Mouse (Mus musculus): ENCODE measurements around the gene Asic4. TPM values are rescaled to one million over a fixed set of nuclear protein-coding genes. Genes with fewer than 3 reads are reported as not detected.

Asic4 gene
- polyA plus RNA-seq, 1 experiment, result 0.05 TPM

GRCm38 (mm10) chr1:75456746-75457564 is 6.7 kb downstream of the Asic4 start:
- no peak overlapping the region for H3K4me3 ChIP-seq (ENCODE audit: insufficient read depth, poor library complexity, severe bottlenecking)

GRCm38 (mm10) chr1:75457710-75458024 is 7.4 kb downstream of the Asic4 start:
- Histone ChIP-seq H3K36me3 (ENCODE audit: control insufficient read depth, insufficient read depth) (no peaks in the 10 kb centered on the region), H3K4me3 (ENCODE audit: insufficient read depth, poor library complexity, severe bottlenecking) (no peak overlapping the region), H3ac (ENCODE audit: control insufficient read depth, insufficient read length, low read depth) (no peak overlapping the region), H3K27me3 (ENCODE audit: control insufficient read depth, insufficient read depth, insufficient read length) (no peaks in the 10 kb centered on the region), H3K79me2 (ENCODE audit: control insufficient read depth, insufficient read depth) (no peaks in the 10 kb centered on the region), H3K79me3 (ENCODE audit: low read depth) (no peaks in the 10 kb centered on the region)
- TF ChIP-seq USF1 (IDR thresholded peaks at IDR 0.05; ENCODE audit: low read depth), result no peak
- TF ChIP-seq CTCF (IDR thresholded peaks at IDR 0.05; ENCODE audit: control insufficient read depth, insufficient read depth, insufficient read length), result no peak
- no peak for TF ChIP-seq CEBPB (IDR thresholded peaks at IDR 0.05; ENCODE audit: low read depth)
- no peak for TF ChIP-seq FOSL1 (IDR thresholded peaks at IDR 0.05; ENCODE audit: insufficient read depth, low read length, poor library complexity, severe bottlenecking)
- TF ChIP-seq MYOG (IDR thresholded peaks at IDR 0.05; ENCODE audit: control insufficient read depth, extremely low read depth, insufficient read length), result no peak
- TF ChIP-seq MYOD1 (IDR thresholded peaks at IDR 0.05; ENCODE audit: control insufficient read depth, insufficient read length, low read depth), result no peak
- TF ChIP-seq MAX (IDR thresholded peaks at IDR 0.05), result no peak

More at GRCm38 (mm10) chr1:75456746-75457564, 6.7 kb downstream of the Asic4 start:
- TF ChIP-seq FOSL1 (IDR thresholded peaks at IDR 0.05; ENCODE audit: insufficient read depth, low read length, poor library complexity, severe bottlenecking), result no peak
- TF ChIP-seq CEBPB (IDR thresholded peaks at IDR 0.05; ENCODE audit: low read depth), result no peak
- TF ChIP-seq USF1 (IDR thresholded peaks at IDR 0.05; ENCODE audit: low read depth), result no peak
- no peak for TF ChIP-seq CTCF (IDR thresholded peaks at IDR 0.05; ENCODE audit: control insufficient read depth, insufficient read depth, insufficient read length)
- no peak for TF ChIP-seq MAX (IDR thresholded peaks at IDR 0.05)
- no peak for TF ChIP-seq MYOG (IDR thresholded peaks at IDR 0.05; ENCODE audit: control insufficient read depth, extremely low read depth, insufficient read length)
- no peak for TF ChIP-seq MYOD1 (IDR thresholded peaks at IDR 0.05; ENCODE audit: control insufficient read depth, insufficient read length, low read depth)
- Histone ChIP-seq H3K36me3 (ENCODE audit: control insufficient read depth, insufficient read depth) (no peaks in the 10 kb centered on the region), H3K79me2 (ENCODE audit: control insufficient read depth, insufficient read depth) (no peaks in the 10 kb centered on the region), H3ac (ENCODE audit: control insufficient read depth, insufficient read length, low read depth) (no peak overlapping the region), H3K27me3 (ENCODE audit: control insufficient read depth, insufficient read depth, insufficient read length) (peaks cover 5% of the 10 kb centered on the region), H3K79me3 (ENCODE audit: low read depth) (no peaks in the 10 kb centered on the region)

GRCm38 (mm10) chr1:75458025-75458788 is 8.0 kb downstream of the Asic4 start:
- Histone ChIP-seq H3K4me3 (ENCODE audit: insufficient read depth, poor library complexity, severe bottlenecking) (no peak overlapping the region), H3ac (ENCODE audit: control insufficient read depth, insufficient read length, low read depth) (peak overlapping the region; percentile 12), H3K79me2 (ENCODE audit: control insufficient read depth, insufficient read depth) (no peaks in the 10 kb centered on the region), H3K27me3 (ENCODE audit: control insufficient read depth, insufficient read depth, insufficient read length) (no peaks in the 10 kb centered on the region), H3K36me3 (ENCODE audit: control insufficient read depth, insufficient read depth) (no peaks in the 10 kb centered on the region), H3K79me3 (ENCODE audit: low read depth) (no peaks in the 10 kb centered on the region)
- TF ChIP-seq MYOD1 (IDR thresholded peaks at IDR 0.05; ENCODE audit: control insufficient read depth, insufficient read length, low read depth) (no peak), USF1 (IDR thresholded peaks at IDR 0.05; ENCODE audit: low read depth) (peak; percentile 20), CEBPB (IDR thresholded peaks at IDR 0.05; ENCODE audit: low read depth) (no peak), FOSL1 (IDR thresholded peaks at IDR 0.05; ENCODE audit: insufficient read depth, low read length, poor library complexity, severe bottlenecking) (no peak), MYOG (IDR thresholded peaks at IDR 0.05; ENCODE audit: control insufficient read depth, extremely low read depth, insufficient read length) (no peak), MAX (IDR thresholded peaks at IDR 0.05) (no peak)

GRCm38 (mm10) chr1:75458789-75459684 is 8.8 kb downstream of the Asic4 start:
- TF ChIP-seq CEBPB (IDR thresholded peaks at IDR 0.05; ENCODE audit: low read depth) (no peak), CTCF (IDR thresholded peaks at IDR 0.05; ENCODE audit: control insufficient read depth, insufficient read depth, insufficient read length) (no peak), MYOD1 (IDR thresholded peaks at IDR 0.05; ENCODE audit: control insufficient read depth, insufficient read length, low read depth) (no peak), MYOG (IDR thresholded peaks at IDR 0.05; ENCODE audit: control insufficient read depth, extremely low read depth, insufficient read length) (no peak), USF1 (IDR thresholded peaks at IDR 0.05; ENCODE audit: low read depth) (no peak), FOSL1 (IDR thresholded peaks at IDR 0.05; ENCODE audit: insufficient read depth, low read length, poor library complexity, severe bottlenecking) (no peak), MAX (IDR thresholded peaks at IDR 0.05) (no peak)
- H3K4me3 ChIP-seq (ENCODE audit: insufficient read depth, poor library complexity, severe bottlenecking), result no peak overlapping the region
- no peaks in the 10 kb centered on the region for H3K36me3 ChIP-seq (ENCODE audit: control insufficient read depth, insufficient read depth)
- H3K27me3 ChIP-seq (ENCODE audit: control insufficient read depth, insufficient read depth, insufficient read length), result no peaks in the 10 kb centered on the region
- no peaks in the 10 kb centered on the region for H3K79me2 ChIP-seq (ENCODE audit: control insufficient read depth, insufficient read depth)
- no peaks in the 10 kb centered on the region for H3K79me3 ChIP-seq (ENCODE audit: low read depth)
- peak overlapping the region; percentile 12 for H3ac ChIP-seq (ENCODE audit: control insufficient read depth, insufficient read length, low read depth)

GRCm38 (mm10) chr1:75460297-75460696 is 10.1 kb downstream of the Asic4 start:
- no peaks in the 10 kb centered on the region for H3K79me3 ChIP-seq (ENCODE audit: low read depth)
- TF ChIP-seq MAX (IDR thresholded peaks at IDR 0.05) (no peak), CTCF (IDR thresholded peaks at IDR 0.05; ENCODE audit: control insufficient read depth, insufficient read depth, insufficient read length) (no peak)
- no peak overlapping the region for H3K4me3 ChIP-seq (ENCODE audit: insufficient read depth, poor library complexity, severe bottlenecking)
- H3K36me3 ChIP-seq (ENCODE audit: control insufficient read depth, insufficient read depth), result no peaks in the 10 kb centered on the region
- no peak overlapping the region for H3ac ChIP-seq (ENCODE audit: control insufficient read depth, insufficient read length, low read depth)
- no peaks in the 10 kb centered on the region for H3K27me3 ChIP-seq (ENCODE audit: control insufficient read depth, insufficient read depth, insufficient read length)
- no peaks in the 10 kb centered on the region for H3K79me2 ChIP-seq (ENCODE audit: control insufficient read depth, insufficient read depth)

Measured in C2C12 (cell line).